Mouse (Mus musculus): ENCODE measurements around the gene C2cd2. TPM values are rescaled to one million over a fixed set of nuclear protein-coding genes. Genes with fewer than 3 reads are reported as not detected.

Gene C2cd2
- polyA plus RNA-seq, 1 experiment from 2014 or later = 12.7 TPM

DNA sequence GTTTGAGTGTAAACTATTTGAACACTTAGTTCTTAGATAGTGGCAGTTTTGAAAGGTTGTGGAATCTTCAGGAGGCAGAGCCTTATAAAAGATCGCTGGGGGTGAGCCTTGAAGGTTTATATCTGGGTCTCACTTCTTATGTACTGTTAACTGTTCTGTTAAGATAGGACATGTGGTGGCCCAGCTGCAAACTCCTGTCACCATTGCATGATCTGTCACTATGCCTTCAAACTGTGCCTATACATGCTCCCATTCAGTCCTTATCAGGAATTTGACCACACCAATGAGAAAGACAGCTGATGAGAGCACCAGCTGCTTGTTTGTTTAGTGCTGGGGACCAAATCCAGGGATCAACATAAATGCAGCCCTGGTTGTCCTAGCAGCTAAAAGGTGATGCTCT, 14.9 kb upstream of the C2cd2 start:
- WGBS = 68% methylated on average over 1 of the region's 1 CpGs
- Histone ChIP-seq H3K27ac (ENCODE audit: low read length) (no peak overlapping the region), H3K9me3 (ENCODE audit: control insufficient read depth, low read length) (no peaks in the 10 kb centered on the region), H3K27me3 (replicated peaks; ENCODE audit: control insufficient read depth, insufficient read depth, low read length) (no peaks in the 10 kb centered on the region), H3K9ac (replicated peaks; ENCODE audit: low read depth, low read length) (no peak overlapping the region), H3K4me1 (replicated peaks; ENCODE audit: control insufficient read depth, insufficient read depth, low read length) (no peaks in the 10 kb centered on the region), H3K36me3 (ENCODE audit: control insufficient read depth, insufficient read depth) (no peaks in the 10 kb centered on the region), H3K4me3 (replicated peaks; ENCODE audit: low read length) (no peak overlapping the region), H3K4me2 (ENCODE audit: low read length) (no peak overlapping the region)
- no peak for ATAC-seq

- Histone ChIP-seq H3K4me1 (replicated peaks; ENCODE audit: control insufficient read depth, insufficient read depth, low read length) (peaks cover 16% of the 10 kb centered on the region), H3K27me3 (replicated peaks; ENCODE audit: control insufficient read depth, insufficient read depth, low read length) (no peaks in the 10 kb centered on the region), H3K9ac (replicated peaks; ENCODE audit: low read depth, low read length) (no peak overlapping the region), H3K27ac (ENCODE audit: low read length) (no peak overlapping the region), H3K4me3 (replicated peaks; ENCODE audit: low read length) (no peak overlapping the region), H3K9me3 (ENCODE audit: control insufficient read depth, low read length) (no peaks in the 10 kb centered on the region), H3K36me3 (ENCODE audit: control insufficient read depth, insufficient read depth) (no peaks in the 10 kb centered on the region), H3K4me2 (ENCODE audit: low read length) (no peak overlapping the region)
- WGBS = 89% methylated on average over 3 of the region's 3 CpGs
- no peak for ATAC-seq
Observed at GRCm38 (mm10) chr16:97963956-97964540, 1.6 kb upstream of the C2cd2 start.

DNA sequence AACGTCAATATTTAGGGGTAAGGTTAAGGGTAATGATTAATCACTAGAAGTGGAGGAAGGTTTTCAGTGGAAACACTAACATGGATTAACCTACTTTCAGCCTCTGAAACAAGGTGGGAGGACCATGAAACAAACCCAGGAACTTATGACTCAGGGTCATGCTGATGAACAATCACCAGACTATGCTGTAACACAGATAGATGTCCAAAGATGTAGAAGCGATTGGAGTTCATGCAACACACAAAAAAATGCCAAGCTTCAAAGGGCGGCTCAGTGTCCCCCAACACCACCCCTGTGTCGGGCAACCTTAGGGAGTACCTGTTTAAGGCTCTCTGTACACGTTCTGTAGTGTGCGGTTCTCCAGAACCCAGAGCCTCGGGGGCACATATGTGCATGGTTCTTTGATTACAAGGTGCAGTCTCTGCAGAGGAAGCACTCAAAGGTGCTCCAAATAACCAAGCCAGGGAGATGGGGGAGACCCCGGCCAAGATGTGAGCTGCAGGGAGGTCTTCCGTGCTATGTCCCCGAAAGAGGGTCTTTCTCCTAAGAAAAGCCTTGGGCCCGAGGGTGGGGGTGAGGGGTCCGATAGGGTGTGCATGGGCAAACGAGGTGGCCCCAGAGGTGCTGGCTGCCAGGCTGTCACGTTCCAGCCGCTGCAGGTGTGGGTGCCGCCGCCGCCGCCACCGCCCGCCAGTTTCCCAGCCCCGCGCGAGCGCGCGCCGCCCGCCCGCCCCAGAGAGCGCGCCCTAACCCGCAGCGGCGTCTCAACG, 832 bp downstream of the C2cd2 start:
- H3K27ac ChIP-seq (ENCODE audit: low read length) = peak overlapping the region; percentile 99
- peaks cover 2% of the 10 kb centered on the region; the same call in 1 of the 2 replicates for H3K36me3 ChIP-seq (ENCODE audit: control insufficient read depth, insufficient read depth)
- H3K9ac ChIP-seq (replicated peaks; ENCODE audit: low read depth, low read length) = peak overlapping the region; percentile 95
- peak; percentile 28 for ATAC-seq
- 7% methylated on average over 33 of the region's 36 CpGs for WGBS
- peak overlapping the region; percentile 91 for H3K4me2 ChIP-seq (ENCODE audit: low read length)
- H3K27me3 ChIP-seq (replicated peaks; ENCODE audit: control insufficient read depth, insufficient read depth, low read length) = no peaks in the 10 kb centered on the region
- peaks cover 16% of the 10 kb centered on the region for H3K4me1 ChIP-seq (replicated peaks; ENCODE audit: control insufficient read depth, insufficient read depth, low read length)
- peak overlapping the region; percentile 93 for H3K4me3 ChIP-seq (replicated peaks; ENCODE audit: low read length)
- no peaks in the 10 kb centered on the region for H3K9me3 ChIP-seq (ENCODE audit: control insufficient read depth, low read length)

DNA sequence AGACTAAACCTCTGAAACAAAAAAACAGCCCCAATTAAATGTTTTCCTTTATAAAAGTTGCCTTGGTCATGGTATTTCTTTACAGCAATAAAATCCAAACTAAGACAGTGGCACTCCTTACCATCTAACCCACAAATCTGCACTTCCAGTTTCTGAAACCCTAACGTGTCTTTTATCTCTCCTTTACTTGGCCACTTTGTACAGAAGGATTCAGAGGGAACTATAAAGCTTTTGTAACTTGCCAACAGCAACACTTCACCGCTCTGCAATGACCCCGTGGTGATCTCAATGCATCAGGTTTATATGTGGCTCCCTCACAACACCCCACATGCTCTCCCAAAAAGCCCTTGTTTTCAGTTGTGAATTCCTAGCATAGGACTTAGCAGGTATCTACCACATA, 2.0 kb downstream of the C2cd2 start:
- no peak overlapping the region for H3K27ac ChIP-seq (ENCODE audit: low read length)
- H3K9ac ChIP-seq (replicated peaks; ENCODE audit: low read depth, low read length) = no peak overlapping the region
- no peak overlapping the region for H3K4me2 ChIP-seq (ENCODE audit: low read length)
- H3K4me1 ChIP-seq (replicated peaks; ENCODE audit: control insufficient read depth, insufficient read depth, low read length) = peaks cover 16% of the 10 kb centered on the region
- no peak overlapping the region for H3K4me3 ChIP-seq (replicated peaks; ENCODE audit: low read length)
- H3K27me3 ChIP-seq (replicated peaks; ENCODE audit: control insufficient read depth, insufficient read depth, low read length) = no peaks in the 10 kb centered on the region
- 92% methylated on average over 3 of the region's 3 CpGs for WGBS
- peaks cover 4% of the 10 kb centered on the region for H3K36me3 ChIP-seq (ENCODE audit: control insufficient read depth, insufficient read depth)
- H3K9me3 ChIP-seq (ENCODE audit: control insufficient read depth, low read length) = no peaks in the 10 kb centered on the region
- no peak for ATAC-seq

DNA sequence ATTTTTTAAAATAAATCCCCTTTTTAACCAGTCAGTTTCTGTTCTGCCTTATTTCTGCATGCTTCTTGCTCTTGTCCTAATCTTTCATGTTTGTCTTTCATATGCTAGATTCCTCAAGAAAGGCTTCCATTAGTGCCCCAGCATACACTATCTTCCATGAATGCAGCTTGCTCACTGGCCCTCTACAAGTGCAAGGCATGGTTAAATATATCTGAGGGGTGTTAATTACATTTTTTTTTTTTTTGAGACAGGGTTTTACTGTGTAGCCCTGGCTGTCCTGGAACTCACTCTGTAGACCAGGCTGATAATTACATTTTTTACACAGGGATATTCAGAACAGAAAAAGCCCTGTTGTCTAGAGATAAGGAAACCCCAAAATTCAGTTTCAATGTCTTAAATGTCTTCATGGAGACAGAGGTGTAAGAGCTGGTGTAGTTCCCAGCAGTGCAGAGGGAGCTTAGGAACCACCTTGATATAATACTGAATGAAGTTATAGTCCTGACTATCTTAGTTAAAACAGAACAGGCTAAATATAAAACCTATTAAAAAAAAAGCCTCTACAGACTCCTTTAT, 3.9 kb downstream of the C2cd2 start:
- H3K4me3 ChIP-seq (replicated peaks; ENCODE audit: low read length) = no peak overlapping the region
- peaks cover 4% of the 10 kb centered on the region for H3K36me3 ChIP-seq (ENCODE audit: control insufficient read depth, insufficient read depth)
- no peaks in the 10 kb centered on the region for H3K27me3 ChIP-seq (replicated peaks; ENCODE audit: control insufficient read depth, insufficient read depth, low read length)
- H3K27ac ChIP-seq (ENCODE audit: low read length) = no peak overlapping the region
- H3K4me1 ChIP-seq (replicated peaks; ENCODE audit: control insufficient read depth, insufficient read depth, low read length) = peaks cover 16% of the 10 kb centered on the region
- no peak overlapping the region for H3K4me2 ChIP-seq (ENCODE audit: low read length)
- no peak overlapping the region for H3K9ac ChIP-seq (replicated peaks; ENCODE audit: low read depth, low read length)
- no peaks in the 10 kb centered on the region for H3K9me3 ChIP-seq (ENCODE audit: control insufficient read depth, low read length)
- no peak for ATAC-seq

DNA sequence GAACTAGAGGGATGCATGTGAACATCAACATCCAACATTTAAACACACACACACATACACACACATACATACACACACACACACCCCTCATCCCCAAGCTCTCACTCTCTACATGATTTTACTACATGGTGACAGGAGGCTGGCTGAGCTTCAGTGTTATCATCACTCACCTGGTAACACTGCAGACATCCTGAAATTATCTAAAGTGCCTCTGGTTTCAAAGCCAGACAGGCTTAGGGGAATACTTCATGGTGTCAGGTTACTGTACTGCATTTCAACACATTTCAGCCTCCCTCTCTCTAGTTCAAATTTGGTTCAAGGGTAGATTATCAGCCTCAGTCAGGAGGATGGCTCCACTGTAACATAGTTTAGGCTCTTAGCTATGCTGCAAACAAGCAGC, 4.8 kb downstream of the C2cd2 start:
- Histone ChIP-seq H3K4me3 (replicated peaks; ENCODE audit: low read length) (no peak overlapping the region), H3K4me1 (replicated peaks; ENCODE audit: control insufficient read depth, insufficient read depth, low read length) (peaks cover 12% of the 10 kb centered on the region), H3K36me3 (ENCODE audit: control insufficient read depth, insufficient read depth) (peaks cover 7% of the 10 kb centered on the region), H3K9me3 (ENCODE audit: control insufficient read depth, low read length) (no peaks in the 10 kb centered on the region), H3K9ac (replicated peaks; ENCODE audit: low read depth, low read length) (no peak overlapping the region), H3K27me3 (replicated peaks; ENCODE audit: control insufficient read depth, insufficient read depth, low read length) (no peaks in the 10 kb centered on the region), H3K4me2 (ENCODE audit: low read length) (no peak overlapping the region), H3K27ac (ENCODE audit: low read length) (no peak overlapping the region)
- ATAC-seq = no peak

GRCm38 (mm10) chr16:97956011-97956410, 6.4 kb downstream of the C2cd2 start:
- Histone ChIP-seq H3K27ac (ENCODE audit: low read length) (no peak overlapping the region), H3K4me3 (replicated peaks; ENCODE audit: low read length) (no peak overlapping the region), H3K36me3 (ENCODE audit: control insufficient read depth, insufficient read depth) (peaks cover 14% of the 10 kb centered on the region), H3K9me3 (ENCODE audit: control insufficient read depth, low read length) (no peaks in the 10 kb centered on the region), H3K4me2 (ENCODE audit: low read length) (no peak overlapping the region), H3K27me3 (replicated peaks; ENCODE audit: control insufficient read depth, insufficient read depth, low read length) (no peaks in the 10 kb centered on the region), H3K9ac (replicated peaks; ENCODE audit: low read depth, low read length) (no peak overlapping the region), H3K4me1 (replicated peaks; ENCODE audit: control insufficient read depth, insufficient read depth, low read length) (0 out of 2 replicates have a peak, but pooled peaks cover 7% of the 10 kb centered on the region)
- no peak for ATAC-seq
- WGBS = 96% methylated on average over 2 of the region's 2 CpGs

GRCm38 (mm10) chr16:97953300-97953699, 9.1 kb downstream of the C2cd2 start:
- Histone ChIP-seq H3K27ac (ENCODE audit: low read length) (no peak overlapping the region), H3K27me3 (replicated peaks; ENCODE audit: control insufficient read depth, insufficient read depth, low read length) (no peaks in the 10 kb centered on the region), H3K4me2 (ENCODE audit: low read length) (no peak overlapping the region), H3K4me1 (replicated peaks; ENCODE audit: control insufficient read depth, insufficient read depth, low read length) (no peaks in the 10 kb centered on the region), H3K9me3 (ENCODE audit: control insufficient read depth, low read length) (no peaks in the 10 kb centered on the region), H3K36me3 (ENCODE audit: control insufficient read depth, insufficient read depth) (peaks cover 24% of the 10 kb centered on the region), H3K4me3 (replicated peaks; ENCODE audit: low read length) (no peak overlapping the region), H3K9ac (replicated peaks; ENCODE audit: low read depth, low read length) (no peak overlapping the region)
- 94% methylated on average over 2 of the region's 2 CpGs for WGBS
- ATAC-seq = no peak

- Histone ChIP-seq H3K36me3 (ENCODE audit: control insufficient read depth, insufficient read depth) (peaks cover 24% of the 10 kb centered on the region), H3K9ac (replicated peaks; ENCODE audit: low read depth, low read length) (no peak overlapping the region), H3K4me2 (ENCODE audit: low read length) (no peak overlapping the region), H3K4me3 (replicated peaks; ENCODE audit: low read length) (no peak overlapping the region), H3K27ac (ENCODE audit: low read length) (no peak overlapping the region), H3K27me3 (replicated peaks; ENCODE audit: control insufficient read depth, insufficient read depth, low read length) (no peaks in the 10 kb centered on the region), H3K9me3 (ENCODE audit: control insufficient read depth, low read length) (no peaks in the 10 kb centered on the region), H3K4me1 (replicated peaks; ENCODE audit: control insufficient read depth, insufficient read depth, low read length) (no peaks in the 10 kb centered on the region)
- WGBS = 91% methylated on average over 9 of the region's 9 CpGs
- ATAC-seq = no peak
Observed at GRCm38 (mm10) chr16:97952801-97953200, 9.6 kb downstream of the C2cd2 start.

Data from forebrain, embryonic 16.5 days (tissue).